Mouse (Mus musculus): ENCODE measurements at regions not wholly inside any gene's neighbourhood (a gene's known extent, or its start where the extent isn't known, plus 50 kb on each side); places are given as distances from the start of the nearest gene placed in this dataset.

- DNase-seq (ENCODE audit: low read depth, low spot score): no peak
Measured at GRCm38 (mm10) chr16:93078909-93079308, 253.0 kb upstream of the Runx1 start.

GRCm38 (mm10) chr16:93075488-93075887 is 249.5 kb upstream of the Runx1 start:
- no peak for DNase-seq (ENCODE audit: low read depth, low spot score)

DNA sequence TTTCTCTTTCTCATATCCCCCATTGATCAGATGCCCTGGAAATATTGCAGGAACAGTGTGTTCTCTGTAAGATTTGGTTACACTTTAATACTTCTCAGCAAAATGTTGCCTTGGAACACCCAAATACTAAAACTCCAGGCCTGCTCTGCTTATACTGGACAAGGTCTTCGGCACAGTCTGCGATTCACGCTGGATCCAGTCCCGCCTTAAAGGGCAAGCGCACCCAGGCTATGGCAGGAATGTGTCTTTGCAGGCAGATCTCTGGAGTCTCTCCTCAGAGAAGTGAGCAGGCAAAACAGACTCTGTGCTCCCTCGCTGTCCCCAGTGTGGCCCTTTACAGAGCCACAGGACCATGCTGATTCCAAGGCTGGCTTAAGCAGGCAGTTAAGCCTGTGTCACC is 246.2 kb upstream of the Runx1 start:
- peak; percentile 7 for DNase-seq (ENCODE audit: low read depth, low spot score)

DNA sequence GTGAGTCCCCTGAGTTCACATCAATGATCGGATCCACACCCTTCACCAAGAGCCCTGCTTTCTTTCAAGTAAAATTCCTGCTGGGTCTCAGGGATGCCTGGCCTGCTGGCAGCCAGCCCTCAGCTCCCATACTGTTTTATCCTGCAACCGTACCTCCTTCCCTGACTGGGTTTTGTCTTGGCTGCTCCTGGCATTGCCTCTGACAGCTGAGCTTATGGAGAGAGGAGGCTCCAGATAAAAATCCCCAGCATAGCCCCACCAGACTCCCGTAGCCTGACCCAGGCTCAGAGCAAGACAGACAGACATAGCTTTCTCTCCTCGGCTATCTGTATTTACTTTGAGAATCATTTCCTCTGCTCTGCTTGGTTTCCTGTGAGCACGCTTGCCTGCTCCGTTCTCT is 245.8 kb upstream of the Runx1 start:
- no peak for DNase-seq (ENCODE audit: low read depth, low spot score)

DNA sequence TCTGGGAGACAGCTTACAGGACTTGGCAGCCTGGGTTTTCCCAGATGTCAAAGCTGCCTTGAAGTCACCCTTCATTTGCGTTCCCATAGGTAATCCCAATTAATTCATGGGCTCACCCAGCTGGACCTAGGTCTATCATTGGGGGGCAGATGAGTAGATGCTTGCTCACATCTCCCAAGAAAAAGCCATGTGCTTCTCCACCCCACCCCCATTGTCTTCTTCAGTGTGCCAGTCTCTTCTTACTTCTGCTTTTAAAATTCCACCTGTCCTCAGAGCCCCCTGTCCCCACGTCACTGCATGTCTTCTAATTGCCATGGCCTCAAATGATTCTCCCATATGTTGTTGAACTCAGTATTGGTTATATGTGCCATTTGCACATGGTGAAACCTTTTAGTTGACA is 240.9 kb upstream of the Runx1 start:
- DNase-seq (ENCODE audit: low read depth, low spot score): no peak

- DNase-seq (ENCODE audit: low read depth, low spot score): no peak
Measured at GRCm38 (mm10) chr16:93061475-93062179, 235.7 kb upstream of the Runx1 start.

GRCm38 (mm10) chr16:93056295-93056694 is 230.3 kb upstream of the Runx1 start:
- no peak for DNase-seq (ENCODE audit: low read depth, low spot score)

- no peak for DNase-seq (ENCODE audit: low read depth, low spot score)
Measured at GRCm38 (mm10) chr16:93055545-93055944, 229.6 kb upstream of the Runx1 start.

- no peak for DNase-seq (ENCODE audit: low read depth, low spot score)
Measured at GRCm38 (mm10) chr16:93051233-93051632, 225.3 kb upstream of the Runx1 start.

GRCm38 (mm10) chr16:93048418-93048932 is 222.5 kb upstream of the Runx1 start:
- no peak for DNase-seq (ENCODE audit: low read depth, low spot score)

DNA sequence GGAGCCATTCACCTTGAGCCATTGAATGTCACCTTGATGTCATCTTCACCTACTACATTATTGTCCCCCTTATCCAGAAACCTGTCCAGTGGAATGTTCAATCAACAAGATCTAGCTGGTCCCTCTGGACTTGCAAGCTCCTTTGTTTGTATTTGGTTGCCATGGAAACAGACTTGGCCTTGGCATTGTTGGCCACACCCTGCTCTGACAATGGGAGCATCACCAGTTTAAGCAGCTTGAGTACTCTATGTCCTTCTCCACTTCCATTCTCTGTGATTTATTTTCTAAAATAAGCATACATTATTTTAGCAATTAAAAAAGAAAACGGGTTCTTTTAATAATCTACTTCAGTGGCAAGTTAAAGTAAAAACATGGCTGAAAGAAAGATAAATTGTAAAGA is 221.6 kb upstream of the Runx1 start:
- DNase-seq (ENCODE audit: low read depth, low spot score): peak; percentile 84

GRCm38 (mm10) chr16:93046221-93046620 is 220.3 kb upstream of the Runx1 start:
- no peak for DNase-seq (ENCODE audit: low read depth, low spot score)

DNA sequence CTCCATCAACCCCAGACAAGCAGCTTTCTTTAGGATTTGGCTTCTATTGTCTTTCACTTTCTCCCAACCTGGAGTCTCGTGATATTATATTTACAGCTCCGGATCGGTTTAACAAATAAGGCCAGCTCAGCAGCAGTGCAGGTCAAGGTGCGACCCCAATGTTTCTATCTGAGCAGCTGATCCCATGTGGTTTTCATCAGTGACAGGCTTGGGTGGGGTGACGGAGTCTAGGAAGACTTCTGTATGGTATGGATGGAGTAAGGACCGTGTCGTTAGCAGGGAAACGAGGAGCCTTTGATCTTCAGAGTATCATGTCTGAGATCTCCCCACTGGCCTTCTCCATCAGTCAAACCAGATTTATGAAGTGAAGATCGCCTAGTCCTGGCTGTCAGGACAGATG is 217.4 kb upstream of the Runx1 start:
- no peak for DNase-seq (ENCODE audit: low read depth, low spot score)

DNA sequence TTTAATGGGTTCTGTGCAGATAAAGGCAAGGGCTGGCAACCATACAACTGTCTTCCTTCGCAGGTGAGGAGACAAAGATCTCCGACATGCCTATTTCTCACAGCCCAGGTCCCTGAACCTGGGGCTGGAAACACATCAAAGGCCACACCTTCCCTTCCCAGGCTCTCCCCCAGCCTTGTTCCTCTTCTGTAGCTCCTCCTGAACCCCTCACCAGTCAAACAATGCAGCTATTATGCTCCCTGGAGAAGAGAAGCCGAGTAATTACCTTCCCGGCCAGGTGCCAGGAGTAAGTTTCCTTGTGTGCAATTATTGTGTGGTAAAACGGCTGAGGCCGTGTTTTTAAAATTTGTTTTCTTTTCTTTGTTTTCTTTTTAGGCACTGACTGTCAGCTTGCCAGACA is 217.0 kb upstream of the Runx1 start:
- no peak for DNase-seq (ENCODE audit: low read depth, low spot score)

GRCm38 (mm10) chr16:93042491-93042890 is 216.5 kb upstream of the Runx1 start:
- no peak for DNase-seq (ENCODE audit: low read depth, low spot score)

GRCm38 (mm10) chr16:93041887-93042286 is 215.9 kb upstream of the Runx1 start:
- no peak for DNase-seq (ENCODE audit: low read depth, low spot score)

GRCm38 (mm10) chr16:93041399-93041798 is 215.4 kb upstream of the Runx1 start:
- DNase-seq (ENCODE audit: low read depth, low spot score): no peak

DNA sequence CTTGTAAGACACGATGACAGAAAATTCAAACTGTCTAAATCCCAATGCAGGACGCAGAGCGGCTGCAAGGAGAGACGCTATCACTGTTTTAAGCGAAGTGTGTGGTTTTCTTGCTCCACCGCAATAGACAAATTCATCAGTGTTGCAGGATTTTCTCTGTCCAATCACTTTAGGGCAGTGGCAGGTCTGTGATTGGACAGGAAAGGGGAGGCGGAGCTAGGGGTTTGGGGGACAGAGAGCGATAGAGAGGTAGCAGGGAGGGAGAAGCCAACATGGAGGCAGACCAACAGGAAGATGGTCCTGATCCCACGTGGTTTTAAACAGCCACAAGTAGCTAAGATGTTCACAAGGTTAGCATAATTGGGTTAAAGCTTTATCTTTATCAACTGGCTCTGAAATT is 209.7 kb upstream of the Runx1 start:
- DNase-seq (ENCODE audit: low read depth, low spot score): peak; percentile 54

DNA sequence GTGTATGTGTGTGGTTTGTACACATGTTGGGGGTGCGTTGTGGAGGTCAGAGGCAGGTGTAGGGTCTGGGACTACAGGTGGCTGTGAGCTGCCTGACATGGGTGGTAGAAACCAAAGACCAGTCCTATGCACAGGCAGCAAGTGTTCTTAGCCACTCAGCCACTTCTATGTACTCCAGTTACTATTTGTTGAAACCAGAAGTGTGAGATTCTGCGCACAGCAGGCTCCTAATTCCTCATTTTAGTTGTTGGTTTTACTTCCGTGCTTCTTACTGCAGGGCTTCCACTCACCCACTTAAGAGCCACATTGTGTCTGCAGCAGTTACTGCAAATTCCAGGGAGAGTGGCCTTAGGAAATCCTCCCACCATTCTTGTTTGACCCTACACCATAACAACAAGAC is 208.0 kb upstream of the Runx1 start:
- DNase-seq (ENCODE audit: low read depth, low spot score): no peak

DNA sequence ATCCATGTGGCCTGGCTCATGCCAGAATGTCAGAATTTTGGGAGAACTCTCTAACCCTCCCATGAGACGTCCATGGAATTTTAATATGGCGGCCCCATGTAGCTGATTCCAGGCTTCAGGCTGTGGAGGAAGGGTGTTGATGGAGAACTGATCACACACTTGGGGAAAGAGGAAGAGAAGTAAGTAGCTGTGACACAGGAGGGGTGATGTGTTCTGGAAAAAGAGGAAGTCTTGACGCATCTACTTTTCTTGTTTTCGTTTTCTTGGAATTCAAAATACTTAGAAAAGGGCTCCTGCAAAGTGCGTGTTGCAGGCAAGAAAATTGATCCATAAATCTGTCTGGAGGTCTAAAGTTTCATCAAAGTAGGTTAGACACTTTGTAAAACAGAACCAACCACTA is 205.7 kb upstream of the Runx1 start:
- no peak for DNase-seq (ENCODE audit: low read depth, low spot score)

DNA sequence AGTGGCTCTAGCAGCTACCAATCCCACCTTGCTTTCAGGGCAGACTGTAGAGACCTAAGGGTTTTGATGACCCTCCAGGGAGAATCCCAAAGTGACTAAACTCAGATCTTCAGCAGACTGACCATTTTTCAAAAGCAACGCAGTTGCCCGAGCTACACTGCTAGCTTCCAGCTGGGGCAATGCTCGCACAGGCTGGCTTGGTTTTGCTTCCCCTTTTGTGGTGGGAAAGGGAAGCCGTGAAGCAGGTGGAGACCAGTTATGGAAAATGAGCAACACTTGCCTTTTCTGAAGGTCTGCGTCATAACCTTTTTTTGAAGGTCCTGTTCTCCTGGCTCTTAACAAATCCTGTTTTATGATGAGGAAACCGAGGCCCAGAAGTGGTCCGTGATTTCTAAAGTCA is 202.7 kb upstream of the Runx1 start:
- no peak for DNase-seq (ENCODE audit: low read depth, low spot score)

DNA sequence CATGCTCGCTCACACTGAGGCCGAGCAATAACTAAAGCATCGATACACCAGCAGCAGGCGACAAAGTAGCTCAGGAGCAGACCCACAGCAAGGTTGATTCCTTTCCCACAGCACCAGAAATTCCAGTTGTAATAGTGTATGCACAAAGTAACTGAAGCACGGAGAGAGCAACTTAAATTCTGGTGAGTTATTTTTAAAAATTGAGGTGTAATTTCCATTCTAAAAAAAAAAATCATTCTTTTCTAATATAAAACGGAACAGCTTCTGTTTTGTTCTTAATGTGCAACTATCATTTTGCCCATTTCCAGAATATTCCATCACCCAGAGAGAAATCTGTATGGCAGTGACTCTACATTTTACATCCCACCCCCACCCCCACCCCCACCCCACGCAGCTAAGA is 202.1 kb upstream of the Runx1 start:
- no peak for DNase-seq (ENCODE audit: low read depth, low spot score)

DNA sequence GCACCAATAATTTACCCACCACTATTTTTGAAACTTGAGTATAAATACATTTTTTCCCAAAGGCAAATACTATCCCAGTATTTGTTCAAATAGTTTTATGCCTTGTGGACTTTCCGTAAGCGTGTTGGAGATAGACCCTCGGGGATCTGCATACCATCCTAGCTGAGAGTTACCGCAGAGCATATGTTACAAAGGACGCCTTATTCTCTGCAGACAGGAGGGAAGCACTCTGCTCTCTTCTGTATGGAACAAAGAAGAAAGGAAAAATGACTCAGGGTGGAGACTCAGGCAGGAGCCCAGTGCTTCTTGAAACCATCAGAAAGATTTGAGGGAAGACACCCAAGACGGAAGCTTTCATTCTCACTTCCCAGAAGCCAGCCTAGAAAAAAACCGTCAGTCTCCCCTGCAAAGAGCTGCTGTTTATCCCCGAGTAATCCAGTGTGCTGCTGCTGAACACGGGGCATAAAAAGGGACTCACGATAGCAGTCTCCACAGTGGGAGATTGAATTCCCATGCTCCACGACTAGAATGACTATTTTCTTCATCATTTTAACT is 200.2 kb upstream of the Runx1 start:
- no peak for DNase-seq (ENCODE audit: low read depth, low spot score)
